Mouse (Mus musculus) forebrain, embryonic 16.5 days (tissue): Measurements from ENCODE around the gene 1600014C10Rik. TPM values are rescaled to one million over a fixed set of nuclear protein-coding genes. Genes with fewer than 3 reads are reported as not detected.

Source experiments
- ATAC-seq: fragments of 200-750 bp; cut with Nextera tagmentation; 2 replicates; pipeline ENCODE4 v1.8.0; 2017; ENCODE audit warnings: mild to moderate bottlenecking, moderate library complexity
- H3K27ac ChIP-seq: fragments of 300-500 bp; sonication (generic); 2 replicates; pipeline ENCODE4 v1.5.1; 2014; ENCODE audit warnings: low read length, control low read depth
- H3K27me3 ChIP-seq: fragments of 300-500 bp; sonication (generic); replicated peaks from 2 replicates; pipeline ENCODE4 v1.6.1; 2014; ENCODE audit warnings: low read length; ENCODE audit not compliant: control insufficient read depth, insufficient read depth
- H3K36me3 ChIP-seq: fragments of 300-500 bp; sonication (generic); 2 replicates; pipeline ENCODE4 v1.6.1; 2014; ENCODE audit not compliant: control insufficient read depth, insufficient read depth
- H3K4me1 ChIP-seq: fragments of 300-500 bp; sonication (generic); replicated peaks from 2 replicates; pipeline ENCODE4 v1.6.1; 2014; ENCODE audit warnings: low read length; ENCODE audit not compliant: control insufficient read depth, insufficient read depth
- H3K4me2 ChIP-seq: fragments of 300-500 bp; sonication (generic); 2 replicates; pipeline ENCODE4 v1.6.1; 2014; ENCODE audit warnings: mild to moderate bottlenecking, low read length, control low read depth
- H3K4me3 ChIP-seq: fragments of 300-500 bp; sonication (generic); replicated peaks from 2 replicates; pipeline ENCODE4 v1.5.1; 2014; ENCODE audit warnings: mild to moderate bottlenecking, low read length, control low read depth
- H3K9ac ChIP-seq: fragments of 300-500 bp; sonication (generic); replicated peaks from 2 replicates; pipeline ENCODE4 v1.6.1; 2014; ENCODE audit warnings: low read depth, low read length, control low read depth
- H3K9me3 ChIP-seq: fragments of 300-500 bp; sonication (generic); 2 replicates; pipeline ENCODE4 v1.6.1; 2016; ENCODE audit warnings: low read length; ENCODE audit not compliant: control insufficient read depth
- WGBS: fragments of 180-500 bp; shearing (Covaris S2); extraction: QIAGEN DNeasy Blood & Tissue Kit; methylation state at CpG from one replicate; pipeline ENCODE4 v1.1.7; 2014; 5-methylcytosine and 5-hydroxymethylcytosine counted together
- polyA plus RNA-seq: library from polyadenylated mRNA; unstranded; fragments of >200 nt; fragmentation: Nextera tagmentation; extraction: Ambion mirVana; gene quantifications from 2 replicates; pipeline ENCODE4 v1.2.1, GENCODE M21; 2015

Gene 1600014C10Rik
- polyA plus RNA-seq, 1 experiment from 2014 or later = 18.7 TPM

- Histone ChIP-seq H3K9ac (no peak overlapping the region), H3K4me2 (no peak overlapping the region), H3K27ac (no peak overlapping the region), H3K4me3 (no peak overlapping the region), H3K9me3 (no peaks in the 10 kb centered on the region), H3K27me3 (no peaks in the 10 kb centered on the region), H3K36me3 (no peaks in the 10 kb centered on the region), H3K4me1 (no peaks in the 10 kb centered on the region)
- 87% methylated on average over 9 of the region's 9 CpGs for WGBS
- ATAC-seq = no peak
These were observed 24.1 kb upstream of the 1600014C10Rik start for GRCm38 (mm10) chr7:38158764-38159458.

- 95% methylated on average over 2 of the region's 2 CpGs for WGBS
These were observed 21.6 kb upstream of the 1600014C10Rik start for GRCm38 (mm10) chr7:38161438-38161837.

GRCm38 (mm10) chr7:38163433-38164050, 19.5 kb upstream of the 1600014C10Rik start:
- H3K27me3 ChIP-seq = no peaks in the 10 kb centered on the region
- ATAC-seq = no peak
- no peaks in the 10 kb centered on the region for H3K9me3 ChIP-seq
- H3K4me1 ChIP-seq = 0 out of 2 replicates have a peak, but pooled peaks cover 5% of the 10 kb centered on the region
- no peak overlapping the region for H3K27ac ChIP-seq
- H3K4me2 ChIP-seq = no peak overlapping the region
- no peak overlapping the region for H3K9ac ChIP-seq
- H3K36me3 ChIP-seq = no peaks in the 10 kb centered on the region
- H3K4me3 ChIP-seq = no peak overlapping the region
- 65% methylated on average over 9 of the region's 9 CpGs for WGBS

More at GRCm38 (mm10) chr7:38161438-38161837, 21.6 kb upstream of the 1600014C10Rik start:
- Histone ChIP-seq H3K27ac (no peak overlapping the region), H3K4me3 (no peak overlapping the region), H3K9ac (no peak overlapping the region), H3K9me3 (no peaks in the 10 kb centered on the region), H3K4me1 (no peaks in the 10 kb centered on the region), H3K36me3 (no peaks in the 10 kb centered on the region), H3K4me2 (no peak overlapping the region), H3K27me3 (no peaks in the 10 kb centered on the region)
- ATAC-seq = no peak

- WGBS = 71% methylated on average over 21 of the region's 21 CpGs
These were observed 15.9 kb upstream of the 1600014C10Rik start for GRCm38 (mm10) chr7:38166930-38167645.

GRCm38 (mm10) chr7:38167724-38168141, 15.3 kb upstream of the 1600014C10Rik start:
- Histone ChIP-seq H3K4me1 (0 out of 2 replicates have a peak, but pooled peaks cover 5% of the 10 kb centered on the region), H3K9me3 (no peaks in the 10 kb centered on the region), H3K27ac (no peak overlapping the region), H3K4me2 (no peak overlapping the region), H3K9ac (no peak overlapping the region), H3K36me3 (no peaks in the 10 kb centered on the region), H3K4me3 (no peak overlapping the region), H3K27me3 (no peaks in the 10 kb centered on the region)
- peak; percentile 70 for ATAC-seq
- 15% methylated on average over 11 of the region's 11 CpGs for WGBS

More at GRCm38 (mm10) chr7:38166930-38167645, 15.9 kb upstream of the 1600014C10Rik start:
- ATAC-seq = peak; percentile 45; the same call in 1 of the 2 replicates
- peak overlapping the region; percentile 11; the same call in 1 of the 2 replicates for H3K4me2 ChIP-seq
- H3K4me1 ChIP-seq = 0 out of 2 replicates have a peak, but pooled peaks cover 5% of the 10 kb centered on the region
- no peak overlapping the region for H3K27ac ChIP-seq
- no peak overlapping the region for H3K4me3 ChIP-seq
- no peaks in the 10 kb centered on the region for H3K9me3 ChIP-seq
- no peaks in the 10 kb centered on the region for H3K27me3 ChIP-seq
- no peaks in the 10 kb centered on the region for H3K36me3 ChIP-seq
- H3K9ac ChIP-seq = 0 out of 2 replicates have a peak overlapping the region, but pooled peaks have one; percentile 7

GRCm38 (mm10) chr7:38173871-38174270, 9.1 kb upstream of the 1600014C10Rik start:
- Histone ChIP-seq H3K4me3 (peak overlapping the region; percentile 25), H3K4me1 (peaks cover 13% of the 10 kb centered on the region), H3K36me3 (no peaks in the 10 kb centered on the region), H3K9ac (peak overlapping the region; percentile 63), H3K27me3 (no peaks in the 10 kb centered on the region), H3K9me3 (no peaks in the 10 kb centered on the region), H3K4me2 (peak overlapping the region; percentile 49), H3K27ac (peak overlapping the region; percentile 62; the same call in 1 of the 2 replicates)
- WGBS = 7% methylated on average over 14 of the region's 14 CpGs
- ATAC-seq = peak; percentile 26

GRCm38 (mm10) chr7:38174321-38175148, 8.5 kb upstream of the 1600014C10Rik start:
- Histone ChIP-seq H3K27me3 (no peaks in the 10 kb centered on the region), H3K9me3 (no peaks in the 10 kb centered on the region)

GRCm38 (mm10) chr7:38176056-38176455, 7.0 kb upstream of the 1600014C10Rik start:
- H3K9ac ChIP-seq = no peak overlapping the region
- no peak for ATAC-seq
- H3K4me3 ChIP-seq = no peak overlapping the region
- H3K9me3 ChIP-seq = no peaks in the 10 kb centered on the region
- H3K4me1 ChIP-seq = peaks cover 13% of the 10 kb centered on the region
- no peaks in the 10 kb centered on the region for H3K36me3 ChIP-seq
- no peaks in the 10 kb centered on the region for H3K27me3 ChIP-seq
- 81% methylated on average over 3 of the region's 3 CpGs for WGBS
- H3K27ac ChIP-seq = no peak overlapping the region
- H3K4me2 ChIP-seq = no peak overlapping the region

More at GRCm38 (mm10) chr7:38174321-38175148, 8.5 kb upstream of the 1600014C10Rik start:
- peak overlapping the region; percentile 63 for H3K9ac ChIP-seq
- peak overlapping the region; percentile 49 for H3K4me2 ChIP-seq
- peak; percentile 86 for ATAC-seq
- WGBS = 8% methylated on average over 31 of the region's 31 CpGs
- H3K4me1 ChIP-seq = peaks cover 13% of the 10 kb centered on the region
- H3K36me3 ChIP-seq = no peaks in the 10 kb centered on the region
- H3K4me3 ChIP-seq = peak overlapping the region; percentile 25
- H3K27ac ChIP-seq = peak overlapping the region; percentile 62
